Mouse (Mus musculus) embryo, embryonic 10 days (tissue): ENCODE measurements around the gene 1600014C10Rik.
A peak's percentile ranks its signal among the peaks of the same experiment; 100 is the strongest.

ENCODE experiments used
- DNase-seq: peaks from one replicate; pipeline ENCODE4 v3.0.0-alpha.2; 2015; ENCODE audit warnings: low spot score

Gene 1600014C10Rik

GRCm38 (mm10) chr7:38182962-38183687 lies at the start of gene 1600014C10Rik:
TSS of gene 1600014C10Rik (plus strand) at chr7:38183217.
- DNase-seq = peak; percentile 35

DNA sequence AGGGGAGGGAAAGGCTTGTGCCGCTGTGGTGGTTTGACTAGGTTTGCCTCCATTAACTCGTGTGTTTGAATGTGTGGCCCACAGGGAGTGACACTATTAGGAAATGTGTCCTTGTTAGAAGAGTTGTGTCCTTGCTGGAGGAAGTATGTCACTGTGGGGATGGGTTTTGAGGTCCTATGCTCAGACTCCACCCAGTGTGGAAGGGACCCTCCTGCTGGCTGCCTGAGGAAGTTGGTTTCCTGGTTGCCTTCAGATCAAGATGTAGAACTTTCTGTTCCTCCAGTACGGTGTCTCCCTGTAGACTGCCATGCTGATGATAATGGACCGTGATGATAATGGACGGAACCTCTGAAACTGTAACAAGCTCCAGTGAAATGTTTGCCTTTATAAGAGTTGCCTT lies 48.5 kb upstream of the 1600014C10Rik start:
- DNase-seq = no peak

- no peak for DNase-seq
These were observed 42.7 kb upstream of the 1600014C10Rik start for GRCm38 (mm10) chr7:38140324-38140723.

GRCm38 (mm10) chr7:38141747-38142545 lies 41.1 kb upstream of the 1600014C10Rik start:
- DNase-seq = peak; percentile 91

DNA sequence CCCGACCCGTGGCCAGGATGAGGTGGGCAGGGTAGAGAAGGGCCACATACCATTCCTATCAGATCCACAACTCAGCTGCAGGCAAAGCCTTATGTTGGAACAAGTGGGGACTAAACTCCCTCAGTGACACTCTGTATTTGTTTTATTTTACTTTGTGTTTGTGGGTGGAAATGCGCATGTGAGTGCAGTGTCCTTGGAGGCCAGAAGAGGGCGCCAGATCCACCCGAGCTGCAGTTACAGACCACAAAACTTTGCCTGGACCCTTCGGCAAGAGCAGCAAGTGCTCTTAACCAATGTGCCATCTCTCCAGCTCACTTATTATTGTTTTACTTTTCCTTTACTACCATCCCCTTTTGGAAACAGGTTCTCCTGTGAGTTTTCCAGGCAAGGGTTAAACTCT lies 35.5 kb upstream of the 1600014C10Rik start:
- no peak for DNase-seq

DNA sequence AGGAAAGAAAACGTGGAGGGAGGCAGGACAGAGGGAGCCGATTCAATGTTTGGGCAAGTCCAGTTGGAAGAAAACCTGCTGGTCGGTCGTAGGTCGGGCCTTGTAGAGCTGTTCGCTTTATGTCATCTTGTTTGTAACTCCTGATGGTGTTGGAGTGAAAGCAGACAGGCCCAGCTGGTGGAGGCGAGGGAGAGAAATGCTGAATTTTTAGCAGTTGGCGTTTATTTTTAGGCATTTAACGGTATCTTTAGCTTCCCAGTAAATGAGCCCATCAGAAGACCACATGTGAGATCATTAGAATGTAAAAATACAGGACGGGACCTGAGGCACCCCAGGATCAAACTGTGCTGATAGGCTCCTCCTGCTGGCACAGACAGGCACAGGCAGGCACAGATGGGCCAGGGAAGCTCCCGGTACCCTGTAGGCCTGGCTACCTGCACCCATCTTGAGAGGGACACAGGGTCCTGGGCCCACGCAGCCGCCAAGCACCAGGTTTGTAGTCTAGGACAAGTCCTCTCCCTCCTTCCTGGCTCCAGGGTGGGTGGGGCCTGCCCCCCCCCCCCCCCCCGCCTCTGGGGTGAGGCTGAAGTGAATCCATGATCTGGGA lies 31.2 kb upstream of the 1600014C10Rik start:
- DNase-seq = no peak

GRCm38 (mm10) chr7:38152571-38152970 lies 30.4 kb upstream of the 1600014C10Rik start:
- no peak for DNase-seq

DNA sequence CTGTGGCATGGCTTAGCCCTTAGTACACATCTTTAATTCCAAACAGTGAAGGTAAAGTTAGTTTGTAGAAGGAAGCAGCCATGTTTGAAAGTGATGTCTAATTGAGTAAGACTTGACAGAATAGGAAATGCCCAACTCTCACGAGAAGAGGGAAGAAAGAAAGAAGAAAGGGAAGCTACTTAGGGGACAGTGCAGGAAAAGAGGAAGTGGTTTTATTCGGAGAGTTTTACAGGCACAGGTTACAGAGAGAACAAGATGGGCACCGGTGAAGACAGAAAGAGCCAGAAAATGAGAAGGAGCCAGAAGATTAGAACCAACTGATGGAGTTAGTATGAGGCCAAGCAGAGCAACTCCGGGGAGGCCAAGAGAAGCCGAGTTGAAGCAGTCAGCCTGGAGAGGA lies 27.2 kb upstream of the 1600014C10Rik start:
- no peak for DNase-seq

GRCm38 (mm10) chr7:38158764-38159458 lies 24.1 kb upstream of the 1600014C10Rik start:
- no peak for DNase-seq

DNA sequence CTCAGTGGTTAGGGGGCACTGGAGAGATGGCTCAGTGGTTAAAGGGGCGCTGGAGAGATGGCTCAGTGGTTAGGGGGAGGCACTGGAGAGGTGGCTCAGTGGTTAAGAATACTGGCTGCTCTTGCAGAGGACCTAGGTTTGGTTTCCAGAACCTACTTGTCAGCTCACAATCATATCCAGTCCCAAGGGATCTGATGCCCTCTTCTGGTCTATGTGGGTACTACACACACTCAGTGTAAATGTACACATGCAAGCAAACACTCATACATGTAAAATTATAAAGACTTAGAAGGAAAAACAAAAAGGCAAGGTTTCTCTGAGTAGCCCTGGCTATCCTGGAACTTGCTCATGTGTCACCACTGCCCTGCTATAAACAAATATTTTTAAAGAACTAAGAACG lies 21.6 kb upstream of the 1600014C10Rik start:
- peak; percentile 28 for DNase-seq

DNA sequence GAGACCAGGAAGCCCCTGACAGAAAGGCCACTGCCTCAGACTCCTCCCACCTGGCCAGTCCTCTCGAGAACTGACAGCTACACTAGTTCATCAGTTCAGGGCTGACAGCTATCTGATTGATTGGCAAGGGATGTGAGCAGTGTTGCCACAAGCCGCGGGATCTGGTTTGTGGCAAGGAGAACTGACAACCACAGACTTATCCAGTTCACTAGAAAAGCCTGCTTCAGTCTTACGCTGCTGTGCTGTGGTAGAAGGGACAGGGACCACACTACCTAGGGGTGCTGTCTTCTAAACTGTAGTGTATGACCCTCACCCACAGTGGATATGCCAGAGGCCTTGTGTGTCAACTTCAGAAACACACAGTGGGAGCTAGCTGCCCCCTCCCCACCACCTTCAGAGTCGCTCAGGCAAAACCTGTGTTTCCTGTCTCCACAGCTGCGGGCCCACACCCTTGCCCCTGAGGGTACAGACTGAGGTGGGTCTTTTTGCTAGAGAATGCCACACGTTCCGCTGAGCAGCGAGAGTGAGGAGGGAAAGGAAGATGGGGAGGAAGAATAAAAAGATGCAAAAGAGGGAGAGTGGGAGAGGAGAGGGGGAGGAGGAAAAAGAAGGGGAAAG lies 19.5 kb upstream of the 1600014C10Rik start:
- peak; percentile 36 for DNase-seq

- no peak for DNase-seq
These were observed 15.9 kb upstream of the 1600014C10Rik start for GRCm38 (mm10) chr7:38166930-38167645.

DNA sequence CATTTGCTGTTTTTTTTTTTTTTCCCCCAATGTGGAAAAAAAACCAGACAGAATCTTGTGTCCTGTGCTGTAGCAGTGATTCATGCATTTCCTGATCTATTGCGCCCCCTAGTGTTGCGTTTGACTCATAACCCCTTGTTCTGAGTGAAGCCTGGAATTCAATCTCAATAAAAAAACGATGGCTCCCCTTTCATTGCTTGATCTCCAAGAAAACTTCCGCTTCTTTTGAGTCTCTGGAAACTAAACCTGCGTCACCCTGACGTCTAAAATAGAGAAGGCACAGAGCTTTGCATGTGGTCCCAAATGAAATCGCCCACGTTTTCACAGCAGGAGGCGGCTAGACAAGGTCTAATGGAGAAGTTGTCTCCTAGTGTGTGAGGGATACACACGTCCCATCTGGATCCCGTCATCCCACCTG lies 15.3 kb upstream of the 1600014C10Rik start:
- peak; percentile 88 for DNase-seq

DNA sequence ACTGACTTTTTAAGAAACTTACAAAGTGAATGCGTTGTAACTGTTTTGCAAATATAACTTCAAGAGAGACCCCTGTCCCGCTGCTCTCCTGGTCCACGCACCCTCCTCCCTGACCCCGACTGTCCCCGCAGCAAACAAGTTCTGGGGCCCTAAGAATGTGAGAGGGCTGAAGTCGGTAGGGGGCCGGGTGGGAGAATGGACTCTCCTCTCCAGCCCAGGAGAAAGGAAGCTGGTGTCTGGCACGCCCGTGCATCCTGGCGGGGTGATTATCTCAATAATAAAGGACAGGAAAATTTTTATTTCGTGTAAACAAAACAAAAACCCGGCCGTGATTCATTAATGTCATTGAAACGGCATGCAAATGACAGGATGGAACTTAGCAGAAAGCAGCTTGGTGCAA lies 9.1 kb upstream of the 1600014C10Rik start:
- DNase-seq = no peak

DNA sequence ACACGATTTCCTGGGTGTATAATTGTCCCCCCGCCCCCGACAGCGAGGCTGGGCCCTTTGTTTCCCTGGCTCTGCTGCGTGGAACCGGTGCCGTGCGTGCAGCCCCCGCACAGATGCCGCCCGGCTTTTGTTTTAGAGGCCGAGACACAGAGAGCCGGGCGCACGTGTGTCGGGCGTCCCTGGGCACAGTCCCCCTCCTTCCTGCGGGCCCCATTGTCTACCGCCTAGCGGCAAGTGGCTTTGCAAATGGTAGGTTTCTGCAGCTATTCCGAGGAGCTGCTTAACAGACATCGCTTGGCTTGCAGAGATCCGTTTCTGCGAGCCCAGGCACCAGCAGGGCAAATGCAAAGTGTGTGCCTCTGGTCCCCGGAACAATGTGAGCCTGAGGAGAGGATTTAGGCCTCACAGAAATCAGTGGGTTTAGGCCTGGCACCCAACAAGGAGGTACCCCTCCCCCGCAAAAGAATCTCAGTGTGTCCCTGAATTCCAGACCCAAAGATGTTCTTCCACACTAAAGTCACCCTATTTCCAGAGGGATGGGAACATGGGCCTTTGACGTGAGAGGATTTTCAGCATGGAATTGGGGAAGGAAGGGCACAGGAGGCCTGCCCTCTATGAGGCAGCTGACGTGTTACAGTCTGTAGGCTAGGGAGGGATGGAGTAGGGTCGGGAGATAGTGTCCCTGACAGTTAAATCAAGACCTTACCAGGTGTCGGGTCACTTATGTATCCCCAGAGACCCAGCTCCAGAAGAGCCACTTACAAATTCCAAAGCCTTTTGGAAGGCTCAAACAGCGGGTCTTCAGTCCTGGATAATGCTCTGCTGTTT lies 8.5 kb upstream of the 1600014C10Rik start:
- DNase-seq = peak; percentile 63

DNA sequence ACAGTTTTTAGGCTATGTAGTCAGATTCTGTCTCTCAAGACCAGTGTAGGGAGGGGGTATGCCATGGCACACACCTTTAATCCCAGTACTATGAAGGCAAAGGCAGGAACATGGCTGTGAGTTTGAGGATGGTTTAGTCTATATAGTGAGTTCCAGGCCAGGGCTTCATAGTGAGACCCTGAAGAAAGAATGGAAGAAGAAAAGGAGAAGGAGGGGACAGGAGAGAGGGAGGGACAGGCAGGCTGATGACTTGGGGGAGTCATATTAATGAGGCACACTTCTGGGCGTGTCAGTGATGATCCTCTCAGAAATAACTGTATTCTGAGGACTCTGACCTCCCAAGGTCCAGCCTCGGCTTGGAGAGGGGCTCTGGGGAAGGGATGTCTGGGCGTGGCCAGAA lies 7.0 kb upstream of the 1600014C10Rik start:
- DNase-seq = no peak

GRCm38 (mm10) chr7:38179896-38180295 lies 3.1 kb upstream of the 1600014C10Rik start:
- no peak for DNase-seq

DNA sequence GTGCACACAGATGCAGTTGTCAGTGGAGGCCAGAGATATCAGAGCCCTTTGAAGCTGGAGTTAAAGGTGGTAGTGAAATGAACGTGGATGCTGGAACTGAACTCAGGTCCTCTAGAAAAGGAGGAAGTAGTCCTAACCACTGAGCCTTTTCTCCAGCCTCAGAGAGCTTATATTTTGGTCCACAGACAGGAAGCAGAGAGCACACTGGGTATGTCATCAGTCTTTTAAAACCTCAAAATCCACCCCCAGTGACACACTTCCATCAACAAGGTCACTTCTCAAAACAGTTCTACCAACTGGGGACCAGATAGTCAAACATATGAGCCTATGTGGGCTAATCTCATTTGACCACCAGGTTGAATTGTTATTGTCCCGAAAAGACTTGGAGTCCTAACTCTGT lies 1.7 kb upstream of the 1600014C10Rik start:
- no peak for DNase-seq

GRCm38 (mm10) chr7:38182596-38182961 lies 438 bp upstream of the 1600014C10Rik start:
- peak; percentile 87 for DNase-seq

- peak; percentile 94 for DNase-seq
These were observed 846 bp downstream of the 1600014C10Rik start for GRCm38 (mm10) chr7:38183709-38184417.
